Mouse (Mus musculus) kidney, postnatal 0 days (tissue): ENCODE measurements around the gene Drg2. TPM values are rescaled to one million over a fixed set of nuclear protein-coding genes. Genes with fewer than 3 reads are reported as not detected.
A peak's percentile ranks its signal among the peaks of the same experiment; 100 is the strongest.

Experiments
- ATAC-seq: fragments of 200-750 bp; cut with Nextera tagmentation; replicated peaks from 2 replicates; pipeline ENCODE4 v1.8.0; 2017; ENCODE audit warnings: low read depth, moderate number of reproducible peaks, moderate TSS enrichment, moderate library complexity; ENCODE audit not compliant: low FRiP score
- DNase-seq: peaks from one replicate; pipeline ENCODE4 v3.0.0-alpha.2; 2016; ENCODE audit warnings: low spot score
- H3K27ac ChIP-seq: fragments of 300-500 bp; sonication (generic); 2 replicates; pipeline ENCODE4 v1.5.1; 2014; ENCODE audit warnings: mild to moderate bottlenecking
- H3K27me3 ChIP-seq: fragments of 300-500 bp; sonication (generic); 2 replicates; pipeline ENCODE4 v1.6.1; 2014; ENCODE audit warnings: low read length, mixed read lengths; ENCODE audit not compliant: insufficient read depth
- H3K36me3 ChIP-seq: fragments of 300-500 bp; sonication (generic); 2 replicates; pipeline ENCODE4 v1.6.1; 2014; ENCODE audit warnings: low read length, mixed read lengths; ENCODE audit not compliant: insufficient read depth
- H3K4me1 ChIP-seq: fragments of 300-500 bp; sonication (generic); replicated peaks from 2 replicates; pipeline ENCODE4 v1.6.1; 2014; ENCODE audit warnings: antibody characterized with exemption, low read length, mixed read lengths; ENCODE audit not compliant: insufficient read depth
- H3K4me2 ChIP-seq: fragments of 300-500 bp; sonication (generic); 2 replicates; pipeline ENCODE4 v1.6.1; 2014; ENCODE audit warnings: mild to moderate bottlenecking, low read length, moderate library complexity, mixed read lengths
- H3K4me3 ChIP-seq: fragments of 300-500 bp; sonication (generic); replicated peaks from 2 replicates; pipeline ENCODE4 v1.5.1; 2014; ENCODE audit warnings: low read depth, low read length
- H3K9ac ChIP-seq: fragments of 300-500 bp; sonication (generic); 2 replicates; pipeline ENCODE4 v1.6.1; 2014; ENCODE audit warnings: low read depth, low read length
- H3K9me3 ChIP-seq: fragments of 300-500 bp; sonication (generic); replicated peaks from 2 replicates; pipeline ENCODE4 v1.6.1; 2016; ENCODE audit warnings: low read length, inconsistent platforms, mixed read lengths
- CTCF ChIP-seq: IDR thresholded peaks from 2 replicates; pipeline ENCODE4 v1.5.1; 2016; ENCODE audit warnings: antibody characterized with exemption, low read depth, mild to moderate bottlenecking, moderate library complexity
- WGBS: fragments of 180-500 bp; shearing (Covaris S2); extraction: QIAGEN DNeasy Blood & Tissue Kit; methylation state at CpG from one replicate; pipeline ENCODE4 v1.1.7; 2014; 5-methylcytosine and 5-hydroxymethylcytosine counted together
- polyA plus RNA-seq: library from polyadenylated mRNA; unstranded; fragments of >200 nt; fragmentation: Nextera tagmentation; extraction: Ambion mirVana; gene quantifications from 2 replicates; pipeline ENCODE4 v1.2.1, GENCODE M21; 2015

Drg2 gene
- polyA plus RNA-seq, 1 experiment from 2014 or later, result 77.4 TPM

DNA sequence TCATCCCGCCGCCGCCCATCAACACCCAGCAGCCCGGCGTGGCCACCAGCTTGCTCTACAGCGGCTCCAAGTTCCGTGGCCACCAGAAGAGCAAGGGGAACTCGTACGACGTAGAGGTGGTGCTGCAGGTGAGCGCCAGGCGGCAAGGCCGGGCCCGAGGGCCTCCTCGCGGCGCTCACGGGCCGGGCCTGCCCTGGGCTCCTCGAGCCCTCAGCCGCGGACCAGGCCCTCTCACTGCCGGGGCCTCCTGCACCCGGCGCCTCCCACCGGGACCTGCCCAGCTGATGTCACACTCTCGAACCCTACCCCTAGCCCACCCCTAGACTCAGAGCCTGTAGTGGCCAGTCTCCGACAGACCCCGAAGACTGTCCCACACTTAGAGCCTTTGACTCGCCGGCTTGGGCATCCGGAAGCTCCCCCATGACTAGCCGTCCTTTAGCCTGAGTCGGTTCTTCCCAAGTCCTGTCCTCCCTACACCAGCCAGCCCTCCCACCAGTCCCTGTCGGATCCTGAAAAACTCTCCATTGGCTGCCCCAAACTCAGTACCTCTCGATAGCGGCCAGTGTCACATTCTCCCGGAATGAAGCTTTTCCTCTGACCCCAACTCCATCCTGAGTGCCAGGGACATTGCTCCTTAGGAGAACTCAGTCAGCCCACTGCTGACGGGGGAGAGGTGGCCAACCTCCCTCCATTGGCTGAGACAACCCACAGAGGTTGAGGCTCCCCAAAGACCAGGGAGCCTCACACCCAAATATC, 36.5 kb upstream of the Drg2 start, which contains the start of gene Atpaf2:
Atpaf2 (minus strand) TSS at position 741 of the 756 bp plus-strand sequence.
- no peaks in the 10 kb centered on the region for H3K9me3 ChIP-seq
- H3K36me3 ChIP-seq, result no peaks in the 10 kb centered on the region
- peak within 1 kb of the TSS; percentile 88 for H3K27ac ChIP-seq
- H3K4me1 ChIP-seq, result peaks cover 12% of the 10 kb centered on the region; the same call in 1 of the 2 replicates
- ATAC-seq (peak; percentile 30), DNase-seq (peak; percentile 49)
- no peak for TF ChIP-seq CTCF
- H3K4me3 ChIP-seq, result peak within 1 kb of the TSS; percentile 91
- H3K4me2 ChIP-seq, result peak within 1 kb of the TSS; percentile 96
- under 1% methylated on average over 38 of the region's 39 CpGs for WGBS
- H3K9ac ChIP-seq, result peak within 1 kb of the TSS; percentile 89
- H3K27me3 ChIP-seq, result no peaks in the 10 kb centered on the region

DNA sequence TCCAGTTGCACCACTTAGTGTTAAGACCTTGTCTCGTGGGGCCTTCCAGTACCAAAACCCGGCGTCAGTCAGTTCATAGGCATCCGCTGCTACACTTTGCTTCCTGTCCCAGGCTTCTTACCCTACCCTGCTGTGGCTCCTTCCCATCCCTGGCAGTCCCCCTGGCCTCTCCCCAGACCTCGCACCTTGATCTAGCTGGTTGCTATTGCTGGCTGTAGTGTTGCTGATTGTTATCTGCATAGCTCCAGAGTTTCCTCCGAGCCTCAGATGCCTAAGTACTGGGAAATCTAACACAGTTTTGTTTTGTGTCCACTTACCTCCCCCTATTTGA, 36.0 kb upstream of the Drg2 start:
- Histone ChIP-seq H3K4me1 (peaks cover 12% of the 10 kb centered on the region; the same call in 1 of the 2 replicates), H3K4me2 (peak overlapping the region; percentile 96), H3K36me3 (no peaks in the 10 kb centered on the region), H3K9ac (peak overlapping the region; percentile 89), H3K4me3 (peak overlapping the region; percentile 91), H3K27me3 (no peaks in the 10 kb centered on the region), H3K27ac (peak overlapping the region; percentile 88; the same call in 1 of the 2 replicates), H3K9me3 (no peaks in the 10 kb centered on the region)
- TF ChIP-seq CTCF, result no peak
- 6% methylated on average over 6 of the region's 6 CpGs for WGBS
- DNase-seq (peak; percentile 10), ATAC-seq (no peak)

GRCm38 (mm10) chr11:60422046-60422668, 32.2 kb upstream of the Drg2 start:
- no peak for ATAC-seq
- Histone ChIP-seq H3K27me3 (no peaks in the 10 kb centered on the region), H3K36me3 (0 out of 2 replicates have a peak, but pooled peaks cover 12% of the 10 kb centered on the region), H3K9me3 (no peaks in the 10 kb centered on the region), H3K4me2 (no peak overlapping the region), H3K4me1 (peaks cover 8% of the 10 kb centered on the region; the same call in 1 of the 2 replicates), H3K9ac (no peak overlapping the region), H3K27ac (no peak overlapping the region), H3K4me3 (no peak overlapping the region)
- peak; percentile 36; the same call in 1 of the 2 replicates for TF ChIP-seq CTCF
- peak; percentile 24 for DNase-seq
- WGBS, result 55% methylated on average over 5 of the region's 6 CpGs

DNA sequence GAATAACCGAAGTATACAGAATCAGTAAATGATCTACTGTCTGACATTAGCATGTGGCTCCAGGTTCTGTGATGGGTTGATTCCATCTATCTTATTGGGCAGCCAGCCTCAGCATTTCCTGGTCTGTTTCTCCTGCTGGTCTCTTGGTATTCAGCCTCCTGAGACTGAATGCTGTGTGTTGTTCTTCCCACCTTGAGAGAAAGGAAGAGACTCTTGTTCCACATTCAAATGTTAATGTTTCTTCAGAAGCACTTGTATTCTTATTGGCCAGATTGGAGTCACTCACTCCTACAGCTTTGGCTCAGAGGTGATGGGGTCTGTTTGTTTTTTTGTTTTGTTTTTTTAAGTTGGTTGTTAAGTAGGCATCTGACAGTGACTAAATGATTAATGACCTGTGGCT, 31.4 kb upstream of the Drg2 start:
- DNase-seq, result no peak
- Histone ChIP-seq H3K9me3 (no peaks in the 10 kb centered on the region), H3K4me3 (no peak overlapping the region), H3K27me3 (no peaks in the 10 kb centered on the region), H3K4me1 (peaks cover 8% of the 10 kb centered on the region; the same call in 1 of the 2 replicates), H3K27ac (no peak overlapping the region), H3K9ac (no peak overlapping the region), H3K4me2 (no peak overlapping the region), H3K36me3 (0 out of 2 replicates have a peak, but pooled peaks cover 20% of the 10 kb centered on the region)
- WGBS, result 47% methylated on average over 1 of the region's 1 CpGs
- no peak for ATAC-seq
- TF ChIP-seq CTCF, result no peak

GRCm38 (mm10) chr11:60426417-60426816, 28.0 kb upstream of the Drg2 start:
- no peak overlapping the region for H3K27ac ChIP-seq
- 0 out of 2 replicates have a peak, but pooled peaks cover 22% of the 10 kb centered on the region for H3K36me3 ChIP-seq
- 79% methylated on average over 1 of the region's 1 CpGs for WGBS
- H3K4me2 ChIP-seq, result no peak overlapping the region
- no peaks in the 10 kb centered on the region for H3K4me1 ChIP-seq
- H3K9me3 ChIP-seq, result no peaks in the 10 kb centered on the region
- no peak for ATAC-seq
- no peak for DNase-seq
- H3K27me3 ChIP-seq, result no peaks in the 10 kb centered on the region
- TF ChIP-seq CTCF, result no peak
- no peak overlapping the region for H3K9ac ChIP-seq
- no peak overlapping the region for H3K4me3 ChIP-seq

DNA sequence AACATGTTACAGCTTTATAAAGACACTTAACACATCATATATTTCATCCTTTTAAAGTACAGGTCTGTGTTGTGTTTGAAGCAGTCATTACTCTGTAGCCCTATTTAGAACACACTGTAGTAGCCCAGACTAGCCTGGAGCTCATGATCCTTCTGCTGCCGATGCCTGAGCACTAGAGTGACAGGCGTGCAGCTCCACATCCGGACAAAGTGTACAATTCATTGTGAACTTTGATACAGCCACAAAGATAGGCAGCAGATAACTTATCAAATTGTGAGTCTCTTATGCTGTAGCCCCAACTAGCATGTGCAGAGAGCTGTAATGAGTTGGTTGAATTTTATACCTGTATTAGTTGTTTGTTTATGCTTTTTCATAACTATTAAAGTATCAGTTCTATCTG, 26.8 kb upstream of the Drg2 start:
- WGBS, result 94% methylated on average over 3 of the region's 3 CpGs
- no peaks in the 10 kb centered on the region for H3K9me3 ChIP-seq
- TF ChIP-seq CTCF, result no peak
- peaks cover 31% of the 10 kb centered on the region; the same call in 1 of the 2 replicates for H3K36me3 ChIP-seq
- no peaks in the 10 kb centered on the region for H3K4me1 ChIP-seq
- ATAC-seq (no peak), DNase-seq (no peak)
- H3K9ac ChIP-seq, result no peak overlapping the region
- H3K4me2 ChIP-seq, result no peak overlapping the region
- no peak overlapping the region for H3K27ac ChIP-seq
- no peaks in the 10 kb centered on the region for H3K27me3 ChIP-seq
- H3K4me3 ChIP-seq, result no peak overlapping the region
